Mouse (Mus musculus) cerebellum, postnatal 10 days (tissue): ENCODE data around the gene Iffo1.
A peak's percentile ranks its signal among the peaks of the same experiment; 100 is the strongest.
"Not testable (repeated sequence)": the region's sequence is repeated elsewhere in the genome, so short reads cannot be mapped to it uniquely, and the experiment has no call there.

Source experiments
- DNase-seq, 2 experiments: peaks; one replicate each; pipeline ENCODE4 v3.0.0; 2021; ENCODE audit warnings: mixed read lengths in 2 of 2

Gene Iffo1

GRCm38 (mm10) chr6:125161971-125162370 lies 16.9 kb downstream of the Iffo1 start:
- peak; percentile 85 to 87 for DNase-seq

GRCm38 (mm10) chr6:125162615-125163305 lies 17.7 kb downstream of the Iffo1 start:
- DNase-seq, result not testable (repeated sequence)

- peak; percentile 33 to 45 for DNase-seq
These were observed 19.0 kb downstream of the Iffo1 start for GRCm38 (mm10) chr6:125163801-125164657.

- DNase-seq, result peak; percentile 85 to 87
These were observed 19.8 kb downstream of the Iffo1 start for GRCm38 (mm10) chr6:125164672-125165327.

GRCm38 (mm10) chr6:125165328-125165891 lies 20.4 kb downstream of the Iffo1 start:
- DNase-seq, result peak; percentile 99

- peak; percentile 76 to 78 for DNase-seq
These were observed 21.2 kb downstream of the Iffo1 start, which contains the start of gene Gapdh for GRCm38 (mm10) chr6:125166051-125166751. Gene Gapdh, minus strand, starts transcription at chr6:125166467.

GRCm38 (mm10) chr6:125166861-125167650 lies 22.0 kb downstream of the Iffo1 start:
- DNase-seq, result peak; percentile 65 to 72

GRCm38 (mm10) chr6:125168086-125168485 lies 23.0 kb downstream of the Iffo1 start:
- no peak for DNase-seq

- DNase-seq, result no peak
These were observed 25.2 kb downstream of the Iffo1 start for GRCm38 (mm10) chr6:125170194-125170593.

DNA sequence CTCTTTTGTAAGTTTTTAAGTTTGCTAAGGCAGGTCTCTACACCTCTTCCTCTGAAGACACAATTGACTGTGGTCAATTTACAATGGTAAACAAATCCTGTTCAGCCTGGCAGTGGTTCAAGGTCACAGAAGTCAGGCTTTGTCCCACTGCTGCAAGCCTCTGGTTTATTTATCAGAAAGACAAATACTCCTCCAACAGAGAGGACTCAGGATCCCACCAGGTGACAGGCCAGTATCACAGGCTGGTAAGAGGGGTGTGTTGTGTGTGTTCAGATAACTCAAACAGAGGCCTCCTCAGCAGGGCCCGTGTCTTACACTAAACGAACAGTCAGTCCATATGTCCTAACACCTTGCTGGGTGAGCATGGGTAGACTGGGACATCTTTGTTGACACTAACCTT lies 27.4 kb downstream of the Iffo1 start:
- no peak for DNase-seq

- no peak for DNase-seq
These were observed 28.2 kb downstream of the Iffo1 start for GRCm38 (mm10) chr6:125173256-125173655.

DNA sequence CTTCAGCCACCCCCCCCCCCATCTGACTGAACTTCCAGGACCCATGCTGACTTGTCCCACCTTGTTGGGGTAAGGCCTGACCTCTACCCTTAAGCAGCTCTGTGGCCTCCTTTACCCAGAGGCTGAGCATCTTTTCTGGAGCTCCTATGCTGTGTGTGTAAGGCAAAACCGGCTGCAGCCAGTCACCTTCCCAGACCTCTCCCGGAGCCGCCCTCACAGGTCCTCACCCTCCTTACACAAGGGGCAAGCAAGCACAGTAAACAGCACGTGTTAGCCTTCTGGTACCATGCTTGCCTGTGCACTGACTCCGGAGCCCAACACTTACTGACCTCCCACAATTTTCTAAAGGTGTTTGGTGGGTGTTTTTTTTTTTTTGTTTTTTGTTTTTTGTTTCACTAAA lies 30.4 kb downstream of the Iffo1 start:
- DNase-seq, result no peak

GRCm38 (mm10) chr6:125179601-125180000 lies 34.6 kb downstream of the Iffo1 start:
- DNase-seq, result no peak

DNA sequence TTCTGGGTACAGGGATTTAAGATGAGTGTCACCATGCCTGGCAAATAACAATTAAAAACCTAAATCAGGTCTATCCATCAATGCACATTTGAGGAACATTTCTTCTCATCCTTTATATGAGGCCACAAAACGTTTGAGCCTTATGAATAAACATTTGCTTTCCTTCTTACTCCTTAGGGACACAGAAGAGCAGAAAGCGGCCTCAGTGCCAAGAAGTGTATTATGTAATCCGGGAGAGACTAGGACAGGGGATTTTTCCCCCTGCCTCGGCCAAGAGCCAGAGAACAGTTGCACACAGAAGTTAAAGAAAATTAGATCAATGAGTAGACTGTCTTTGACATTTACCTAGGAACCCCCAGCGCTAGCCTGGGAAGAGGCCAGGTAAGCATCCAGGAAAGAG lies 37.1 kb downstream of the Iffo1 start:
- DNase-seq, result no peak

DNA sequence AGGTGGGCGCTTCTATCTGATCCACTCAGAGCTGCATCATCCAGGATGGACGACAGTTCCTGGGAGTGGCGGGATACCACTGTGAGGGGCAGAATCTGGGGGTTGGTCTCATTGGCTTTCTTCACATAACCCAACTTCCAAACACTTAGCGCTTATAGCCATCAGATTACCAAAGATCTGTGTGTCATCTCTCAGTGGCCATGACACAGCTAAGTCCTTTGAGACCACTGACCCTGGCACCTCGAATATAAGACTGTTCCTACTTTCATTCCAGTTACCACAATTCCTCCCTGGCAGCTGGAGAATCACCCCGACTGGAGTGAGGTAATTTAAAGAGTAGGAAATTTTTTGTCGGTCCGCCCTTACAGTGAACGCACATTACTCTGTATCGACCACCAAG lies 41.2 kb downstream of the Iffo1 start:
- no peak for DNase-seq

- DNase-seq, result no peak
These were observed 45.8 kb downstream of the Iffo1 start for GRCm38 (mm10) chr6:125190816-125191215.

DNA sequence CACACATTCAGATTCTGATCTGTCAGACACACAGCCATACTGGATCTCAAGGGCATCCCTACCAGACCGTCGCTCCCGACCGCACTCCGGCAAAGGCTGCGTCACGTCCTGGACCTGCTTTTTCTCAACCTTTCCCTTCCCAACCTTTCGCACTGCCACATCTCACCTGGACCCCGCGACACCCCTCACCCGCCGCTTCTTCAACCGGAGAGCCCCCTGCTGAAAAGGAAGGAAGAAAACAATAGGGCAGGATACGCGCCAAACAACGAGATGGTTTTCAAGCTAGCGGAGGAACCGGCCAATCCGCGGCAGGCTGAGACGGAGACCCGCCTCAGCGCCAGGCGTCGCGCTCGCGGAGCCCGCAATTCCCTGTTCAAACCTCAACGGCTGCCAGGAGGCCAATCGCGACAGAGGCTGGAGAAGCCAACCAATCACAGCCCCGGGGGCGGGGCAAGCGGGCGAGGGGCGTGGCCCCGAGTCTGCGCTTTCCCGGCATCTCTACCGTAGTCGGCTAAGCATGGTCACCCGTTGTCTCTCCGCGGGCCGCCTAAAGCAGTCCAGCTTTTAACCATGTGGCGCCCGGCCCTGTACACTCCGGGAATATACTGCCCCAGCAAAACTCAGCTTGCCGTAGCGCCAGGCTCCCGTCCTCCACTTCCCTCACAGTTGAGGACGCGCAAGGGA lies 46.4 kb downstream of the Iffo1 start, which contains the start of the genes Ncapd2 and Mrpl51:
Gene Ncapd2, minus strand, starts transcription at position 370 of the 684 bp plus-strand sequence.
Gene Mrpl51, plus strand, starts transcription at position 470 of the 684 bp plus-strand sequence.
- peak; percentile 99 to 100 for DNase-seq

DNA sequence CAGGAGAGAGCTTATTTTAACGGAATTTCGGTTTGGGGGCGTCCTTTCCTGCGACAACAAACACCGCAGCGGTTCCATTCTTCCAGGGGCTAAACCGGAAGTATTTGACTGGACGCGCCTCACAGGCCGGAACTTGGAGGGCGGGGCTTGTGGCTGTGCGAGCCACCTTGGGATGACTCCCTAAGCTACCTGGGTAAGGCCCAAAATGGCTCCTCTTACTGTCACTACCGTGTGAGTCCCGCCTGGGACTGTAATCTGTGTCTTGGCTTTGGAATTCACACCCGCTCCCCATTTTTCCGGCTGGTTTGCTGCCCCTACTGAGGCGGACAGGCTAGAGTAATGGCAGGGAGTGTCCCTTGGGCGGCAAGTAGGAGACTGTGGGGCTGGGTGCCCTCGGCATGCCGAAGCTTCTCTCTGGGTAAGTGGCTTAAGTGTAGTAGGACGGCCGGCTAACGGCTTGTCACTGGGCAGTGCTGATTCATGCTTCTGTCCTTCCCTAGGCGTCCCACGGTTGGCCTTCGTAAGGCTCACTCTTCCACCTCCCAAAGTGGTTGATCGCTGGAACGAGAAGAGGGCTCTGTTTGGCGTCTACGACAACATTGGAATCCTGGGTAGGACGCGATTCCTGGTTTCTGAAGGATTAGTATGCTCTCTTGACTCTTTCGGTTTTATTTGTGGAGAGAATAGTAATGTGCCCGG lies 47.1 kb downstream of the Iffo1 start:
- peak; percentile 97 to 98 for DNase-seq

- no peak for DNase-seq
These were observed 47.8 kb downstream of the Iffo1 start for GRCm38 (mm10) chr6:125192841-125193240.

- DNase-seq, result no peak
These were observed 48.3 kb downstream of the Iffo1 start for GRCm38 (mm10) chr6:125193390-125193789.
